Mouse (Mus musculus): ENCODE measurements at regions not wholly inside any gene's neighbourhood (a gene's known extent, or its start where the extent isn't known, plus 50 kb on each side); places are given as distances from the start of the nearest gene placed in this dataset.

DNA sequence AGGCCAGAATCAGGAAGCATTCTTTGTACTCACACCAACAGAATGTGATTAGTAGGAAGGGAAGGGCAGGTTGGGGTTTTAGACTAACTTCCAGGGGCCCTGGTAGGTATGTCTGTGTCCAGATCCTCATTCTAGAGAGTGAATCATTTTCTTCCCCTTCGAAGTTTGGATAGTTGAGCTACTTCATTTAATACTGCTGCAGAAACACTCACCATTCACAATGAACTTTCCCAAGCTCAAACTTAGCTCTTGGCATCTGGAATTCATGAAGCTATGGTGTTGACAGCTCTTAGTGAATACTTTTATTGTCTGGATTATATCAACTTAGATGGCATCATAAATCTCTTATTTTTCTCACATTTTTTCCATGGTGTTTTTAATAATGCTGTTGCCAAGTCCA lies 123.7 kb downstream of the Cldn1 start:
- TF ChIP-seq CTCF (IDR thresholded peaks at IDR 0.05; ENCODE audit: borderline replicate concordance, control insufficient read depth, extremely low read depth, insufficient read depth, low read length, poor library complexity) (no peak), POLR2A (IDR thresholded peaks at IDR 0.05; ENCODE audit: control insufficient read depth, extremely low read depth, insufficient read depth, low read length, poor library complexity) (no peak)

Data from thymus, adult 2 months (tissue).